Mouse (Mus musculus): ENCODE measurements around the gene Srr. TPM values are rescaled to one million over a fixed set of nuclear protein-coding genes. Genes with fewer than 3 reads are reported as not detected.

Srr gene
- 2.0 and 2.4 TPM in 2 replicates for polyA plus RNA-seq (2012; rRNA removed)

DNA sequence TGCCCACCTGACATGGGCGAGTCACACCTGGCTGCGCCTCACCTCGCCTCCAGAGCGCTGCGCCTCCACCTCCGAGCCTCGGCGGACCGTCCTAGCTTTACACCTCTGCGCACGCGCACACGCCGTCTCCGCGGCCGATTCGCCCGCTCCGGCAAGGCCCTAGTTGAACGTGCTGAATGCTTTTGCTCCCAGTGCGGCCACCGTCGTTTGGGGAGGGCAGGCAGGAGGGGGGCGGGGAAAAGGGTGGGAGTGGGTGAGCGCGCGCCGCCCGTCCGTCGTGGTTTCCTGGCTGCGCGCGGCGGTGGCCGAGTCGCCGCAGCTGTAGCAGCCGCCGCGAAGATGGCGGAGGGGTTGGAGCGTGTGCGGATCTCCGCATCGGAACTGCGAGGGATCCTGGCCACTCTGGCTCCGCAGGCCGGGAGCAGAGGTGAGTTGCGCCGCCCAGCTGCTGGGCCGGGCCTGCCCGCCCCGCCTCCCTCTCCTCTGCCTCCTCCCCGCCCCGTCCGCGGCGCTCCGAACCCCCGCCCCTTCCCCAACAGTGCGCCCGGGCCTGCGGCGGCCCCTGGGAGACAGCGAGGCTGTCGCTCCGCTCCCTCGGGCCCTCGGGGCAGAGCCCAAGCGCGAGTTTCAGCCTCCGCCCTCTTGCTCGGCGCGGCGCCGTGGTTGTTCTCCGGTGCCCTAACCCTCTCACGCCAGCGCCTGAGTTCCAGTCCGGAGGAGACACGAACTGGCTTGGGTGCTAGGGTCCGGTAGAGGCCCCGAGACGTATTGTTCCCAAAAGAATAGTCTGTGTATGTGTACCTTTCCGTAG lies at the start of gene Srr, which contains the start of gene Smg6:
Gene Srr, minus strand, starts transcription at position 372 of the 811 bp plus-strand sequence.
Gene Smg6, plus strand, starts transcription at position 247 of the 811 bp plus-strand sequence.

DNA sequence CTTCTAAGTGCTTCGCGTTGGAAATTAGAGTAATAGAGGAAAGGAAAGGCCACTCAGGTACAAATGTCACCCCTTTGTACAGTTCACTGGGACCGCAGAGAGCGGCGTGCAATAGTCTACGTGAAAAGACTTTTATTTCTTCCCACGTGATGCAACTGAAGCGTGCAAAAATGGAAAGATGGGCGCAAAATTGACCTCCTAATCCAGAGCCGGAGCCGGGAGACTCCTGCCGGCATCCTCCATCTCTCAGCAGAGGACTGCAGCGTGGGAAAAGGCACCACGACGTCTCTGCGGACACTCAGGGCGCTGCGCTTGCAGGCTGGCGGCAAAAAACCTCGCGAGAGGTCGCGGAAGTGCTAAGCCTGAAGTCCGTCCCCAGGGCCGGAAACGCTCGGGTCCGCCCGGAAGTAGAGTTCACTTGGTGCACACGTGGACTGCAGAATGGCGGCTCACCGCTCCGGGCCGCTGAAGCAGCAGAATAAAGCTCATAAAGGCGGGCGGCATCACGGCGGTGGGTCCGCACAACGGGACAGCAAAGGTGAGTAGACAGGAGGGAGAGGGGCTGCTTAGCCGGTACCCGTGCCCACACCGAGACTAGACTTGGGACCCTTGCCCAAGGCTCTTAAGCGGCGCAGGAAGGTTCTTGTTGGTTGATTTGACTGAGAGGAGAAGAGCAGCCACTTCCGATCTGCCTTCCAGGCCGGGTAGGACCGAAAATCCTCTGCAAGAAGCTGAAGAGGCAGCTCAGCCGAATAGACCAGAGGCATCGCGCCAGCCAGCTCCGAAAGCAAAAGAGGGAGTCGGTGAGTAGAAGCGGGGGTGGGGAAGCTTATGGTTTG lies 27.9 kb downstream of the Srr start, which contains the start of gene Tsr1:
Gene Tsr1, plus strand, starts transcription at position 394 of the 839 bp plus-strand sequence.

DNA sequence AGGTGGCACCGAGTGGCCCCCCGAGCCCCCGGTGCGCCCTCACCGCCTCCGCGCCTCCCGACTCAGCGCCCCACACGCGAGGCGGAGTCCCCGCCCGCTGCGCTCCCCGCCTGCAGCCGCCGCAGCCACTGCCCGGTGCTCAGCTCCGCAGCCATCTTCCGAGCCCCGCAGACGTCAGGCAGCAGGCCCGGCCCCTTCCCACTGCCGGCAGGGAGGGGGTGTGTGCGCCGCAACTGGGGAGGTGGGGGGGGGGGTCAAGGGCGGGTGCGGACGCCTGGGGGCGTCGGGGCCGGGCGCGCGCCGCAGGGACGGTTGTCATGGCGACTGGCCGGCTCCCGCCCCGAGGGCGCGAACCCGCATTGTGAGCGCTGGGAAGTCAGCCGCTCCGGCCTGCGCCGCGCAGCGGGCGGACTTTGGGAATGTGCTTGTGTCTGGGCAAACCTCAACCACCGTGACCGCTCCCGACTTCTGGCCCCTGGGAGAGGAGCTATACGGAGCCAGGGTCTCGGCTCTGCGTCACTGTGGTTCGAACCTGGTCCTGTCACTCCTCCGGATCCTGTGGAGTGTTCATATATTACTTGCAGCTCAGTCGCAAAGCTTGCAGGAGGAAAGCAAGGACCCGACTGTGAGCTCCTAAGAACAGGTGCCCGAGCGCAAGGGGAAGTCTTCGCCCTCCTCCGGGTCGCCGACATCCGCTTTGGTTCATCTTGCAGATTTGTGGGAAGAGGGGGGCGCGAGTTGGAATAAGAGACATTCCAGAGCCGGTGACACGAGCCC lies 28.7 kb downstream of the Srr start, which contains the start of gene Sgsm2:
Gene Sgsm2, minus strand, starts transcription at position 160 of the 777 bp plus-strand sequence.

Other genes with a start within 250 kb of the Srr start
- 19.0 and 21.6 TPM in 2 replicates for gene Pafah1b1, start 201.3 kb downstream of the Srr start, polyA plus RNA-seq (2012; rRNA removed)
- gene Mettl16, start 155.1 kb downstream of the Srr start, polyA plus RNA-seq (2012; rRNA removed): 9.9 and 10.3 TPM in 2 replicates
- 2.2 and 2.4 TPM in 2 replicates for gene Mnt, start 95.0 kb downstream of the Srr start, polyA plus RNA-seq (2012; rRNA removed)
- 2.2 and 2.5 TPM in 2 replicates for gene Sgsm2, start 28.9 kb downstream of the Srr start, polyA plus RNA-seq (2012; rRNA removed)
- 17.8 and 20.1 TPM in 2 replicates for gene Tsr1, start 27.9 kb downstream of the Srr start, polyA plus RNA-seq (2012; rRNA removed)
- gene Smg6, start 125 bp downstream of the Srr start, polyA plus RNA-seq (2012; rRNA removed): 5.4 and 6.1 TPM in 2 replicates
- 1.1 and 1.3 TPM in 2 replicates for gene Hic1, start 243.6 kb upstream of the Srr start, polyA plus RNA-seq (2012; rRNA removed)

Measured in liver, embryonic 14 days (tissue).